Mouse (Mus musculus) G1E (cell line): Measurements from ENCODE around the gene Aldh4a1.

Experiments
- CTCF ChIP-seq: IDR thresholded peaks from 2 replicates; pipeline ENCODE4 v1.5.1; 2012; ENCODE audit warnings: low read depth, low read length, inconsistent platforms, mixed read lengths
- GATA1 ChIP-seq: IDR thresholded peaks from 2 replicates; pipeline ENCODE4 v1.6.1; 2012; ENCODE audit warnings: borderline replicate concordance, low read length, inconsistent platforms, mixed read lengths
- POLR2AphosphoS5 ChIP-seq: IDR thresholded peaks from 2 replicates; pipeline ENCODE4 v1.6.1; 2012; ENCODE audit warnings: low read depth, low read length, inconsistent platforms; ENCODE audit not compliant: insufficient replicate concordance
- TAL1 ChIP-seq: conservative IDR thresholded peaks from 2 replicates; pipeline ENCODE4 v1.6.1; 2012; ENCODE audit warnings: low read depth, low read length, inconsistent platforms, mixed read lengths

DNA sequence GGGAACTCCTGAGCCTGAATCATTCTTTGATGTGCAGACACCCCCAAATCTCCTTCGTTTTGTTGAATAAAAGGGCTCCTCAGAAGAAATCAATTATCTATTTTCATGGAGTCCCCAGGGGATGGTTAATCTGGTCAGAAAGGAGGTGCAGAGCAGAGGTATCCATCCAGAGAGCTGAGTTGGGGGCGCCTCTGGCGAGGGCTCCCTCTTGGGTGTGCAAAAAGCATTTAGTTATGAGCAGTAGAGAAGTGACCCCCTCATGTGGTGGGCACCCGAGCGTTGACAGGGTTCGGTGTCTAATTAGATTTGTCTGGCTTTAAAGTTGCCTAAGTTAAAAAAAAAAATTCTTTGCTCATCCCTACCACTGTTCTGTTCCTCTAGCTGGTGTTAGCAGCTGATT lies 11.7 kb upstream of the Aldh4a1 start:
- TF ChIP-seq CTCF, result no peak
- TF ChIP-seq GATA1, result no peak
- TF ChIP-seq POLR2AphosphoS5, result no peak
- TF ChIP-seq TAL1, result no peak
